Mouse (Mus musculus): ENCODE measurements around the gene Eef1b2. TPM values are rescaled to one million over a fixed set of nuclear protein-coding genes. Genes with fewer than 3 reads are reported as not detected.
"Not testable (repeated sequence)": the region's sequence is repeated elsewhere in the genome, so short reads cannot be mapped to it uniquely, and the experiment has no call there.

Gene Eef1b2
- total RNA-seq (2021), result 100 to 1,000 TPM; 390 to 404 TPM
- long read RNA-seq, experiment 1, transcript Eef1b2-204 (6 exons, 1,939 nt), result major isoform, 69 of 71 reads
- long read RNA-seq, experiment 1, partial matches to known transcripts, result 0 of 71 reads
- long read RNA-seq, experiment 1, other reads (novel, unspliced or antisense), result 1 of 71 reads
- long read RNA-seq, experiment 2, transcript Eef1b2-204 (6 exons, 1,939 nt), result major isoform, 121 of 132 reads
- long read RNA-seq, experiment 2, partial matches to known transcripts, result 5 of 132 reads
- long read RNA-seq, experiment 2, other reads (novel, unspliced or antisense), result 6 of 132 reads

DNA sequence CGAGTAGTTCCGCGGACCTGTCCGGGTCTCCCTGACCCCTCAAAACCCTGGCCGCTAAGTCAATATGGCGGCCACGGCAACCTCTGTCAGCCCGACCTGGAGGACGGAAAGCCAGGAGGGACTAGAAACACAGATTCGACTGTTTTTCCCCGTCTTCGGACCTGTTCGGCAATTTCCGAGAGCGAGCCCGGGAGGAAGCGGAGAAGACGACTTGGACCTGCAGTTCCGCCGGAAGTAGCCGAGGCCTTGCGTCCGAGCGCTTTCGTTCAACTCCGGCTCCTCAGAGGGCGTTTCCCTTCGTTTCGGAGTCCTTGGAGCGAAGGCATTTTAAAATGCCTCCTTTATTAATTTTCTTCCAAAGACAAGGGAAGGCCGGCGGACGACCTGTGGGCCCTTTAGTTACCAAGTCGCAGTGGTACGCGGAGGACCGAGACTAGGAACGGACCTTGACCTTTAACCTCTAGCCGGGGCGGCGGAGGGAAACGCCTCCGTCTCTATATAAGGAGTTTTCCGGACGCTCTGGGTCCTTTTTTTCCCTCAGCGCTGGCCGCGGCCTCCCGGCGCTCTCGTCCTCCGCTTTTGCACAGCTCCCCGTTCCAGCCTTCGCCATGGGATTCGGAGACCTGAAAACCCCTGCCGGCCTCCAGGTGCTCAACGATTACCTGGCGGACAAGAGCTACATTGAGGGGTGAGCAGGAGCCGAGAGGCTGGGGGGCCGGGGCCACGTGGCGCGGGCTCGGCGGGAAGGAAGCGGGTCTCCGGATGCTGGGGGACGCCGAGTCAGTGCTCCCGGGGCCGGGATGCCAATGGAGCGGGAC is at the start of gene Eef1b2, which contains the start of gene Ndufs1:
Gene Eef1b2 (plus strand): TSS at position 222 of the 818 bp plus-strand sequence.
Gene Ndufs1 (minus strand): TSS at position 230 of the 818 bp plus-strand sequence.
- peak; percentile 97 to 99 for DNase-seq (ENCODE audit: low spot score in 2 of 2)

DNA sequence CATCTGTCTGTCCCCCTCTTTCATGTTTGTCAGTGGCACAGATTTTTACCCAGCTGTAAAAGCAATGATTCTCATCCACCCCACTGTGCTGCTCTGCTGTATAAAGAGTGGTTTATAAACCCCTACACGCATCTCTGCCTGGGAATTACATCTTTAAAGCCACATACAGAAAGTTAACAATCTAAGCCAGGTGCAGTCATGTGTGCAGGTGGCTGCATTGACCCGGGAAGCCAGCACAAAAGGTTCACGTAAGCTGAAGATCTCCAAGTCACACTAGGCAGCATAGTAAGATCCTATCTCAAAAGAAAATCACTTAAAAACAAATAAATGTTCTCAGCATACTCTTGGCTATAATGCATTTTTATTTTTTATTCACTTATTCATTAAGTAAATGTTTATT is 47.4 kb upstream of the Eef1b2 start:
- no peak for DNase-seq (ENCODE audit: low spot score in 2 of 2)

DNA sequence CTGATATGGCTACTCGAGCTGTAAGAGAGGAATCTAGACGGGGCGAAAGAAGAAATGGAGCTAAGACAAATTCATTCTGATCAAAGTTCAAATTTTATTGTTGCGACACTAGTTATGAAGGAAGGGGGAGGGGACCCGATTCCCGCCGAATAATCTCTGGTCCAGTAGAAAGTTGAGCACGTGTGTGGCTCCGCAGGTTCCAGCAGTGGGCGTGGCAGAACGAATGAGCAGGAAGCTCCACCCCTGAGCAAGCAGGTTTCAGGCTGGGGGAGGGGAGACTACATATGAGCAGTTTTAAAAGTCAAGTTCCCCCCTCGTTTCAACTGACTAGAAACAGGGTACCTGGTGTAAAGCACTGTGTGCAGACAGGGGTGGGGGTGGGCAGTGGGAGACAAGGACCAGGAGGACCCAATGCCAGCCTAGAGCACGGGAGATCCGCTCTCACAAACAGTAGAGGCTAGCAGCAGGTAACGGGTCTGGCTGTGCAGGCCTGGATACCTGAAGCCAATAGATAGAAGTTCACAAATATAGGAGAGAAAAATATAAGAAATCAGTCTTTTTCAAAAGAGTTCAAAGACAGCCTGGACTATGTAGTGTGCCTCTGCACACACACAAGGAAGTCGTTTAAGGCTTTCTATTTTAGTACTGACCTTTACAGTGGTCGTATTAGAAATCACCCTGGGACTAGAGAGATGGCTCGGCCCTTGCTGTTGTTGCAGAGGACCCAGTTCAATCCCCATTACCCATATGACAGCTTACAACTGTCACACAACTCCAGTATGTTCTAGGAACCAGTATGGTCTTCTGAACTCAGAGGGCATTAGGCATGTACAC is 46.6 kb upstream of the Eef1b2 start:
- DNase-seq (ENCODE audit: low spot score in 2 of 2), result no peak

DNA sequence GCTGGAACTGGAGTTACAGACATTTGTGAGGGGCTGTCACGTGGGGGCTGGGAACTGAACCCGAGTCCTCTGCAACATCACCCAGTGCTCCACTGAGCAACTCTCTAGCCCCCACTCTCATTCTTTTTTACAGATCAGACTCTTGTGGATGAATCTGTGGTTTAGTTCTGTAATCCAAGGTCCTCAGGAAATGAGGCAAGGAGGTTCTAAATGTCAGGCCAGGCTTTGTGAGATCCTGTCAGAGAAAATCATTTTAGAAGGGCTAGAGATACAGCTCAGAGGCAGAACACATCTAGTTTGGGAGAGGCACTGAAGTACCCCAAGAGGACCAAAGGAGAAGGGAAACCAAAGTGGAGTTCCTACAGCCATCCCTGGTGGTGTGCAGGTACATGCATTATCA is 45.7 kb upstream of the Eef1b2 start:
- DNase-seq (ENCODE audit: low spot score in 2 of 2), result no peak

DNA sequence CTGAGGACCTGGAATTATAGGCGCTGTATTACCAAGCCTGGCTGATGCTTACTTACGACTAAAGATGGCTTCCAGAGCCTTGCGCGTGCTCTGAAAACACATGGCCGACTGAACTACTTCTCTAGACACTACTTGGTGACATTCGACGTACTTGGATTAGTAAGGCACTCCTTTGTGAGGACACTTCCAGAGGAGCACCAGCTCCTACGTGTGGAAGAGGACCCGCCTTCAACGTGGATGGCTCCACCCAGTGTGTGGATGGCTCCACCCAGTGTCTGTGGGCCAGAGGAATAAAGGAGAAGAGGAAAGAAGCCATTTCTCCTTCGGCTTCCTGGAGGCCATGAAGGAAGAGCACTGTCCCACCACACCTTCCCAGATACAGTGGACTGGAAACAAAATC is 44.9 kb upstream of the Eef1b2 start:
- DNase-seq (ENCODE audit: low spot score in 2 of 2), result no peak

DNA sequence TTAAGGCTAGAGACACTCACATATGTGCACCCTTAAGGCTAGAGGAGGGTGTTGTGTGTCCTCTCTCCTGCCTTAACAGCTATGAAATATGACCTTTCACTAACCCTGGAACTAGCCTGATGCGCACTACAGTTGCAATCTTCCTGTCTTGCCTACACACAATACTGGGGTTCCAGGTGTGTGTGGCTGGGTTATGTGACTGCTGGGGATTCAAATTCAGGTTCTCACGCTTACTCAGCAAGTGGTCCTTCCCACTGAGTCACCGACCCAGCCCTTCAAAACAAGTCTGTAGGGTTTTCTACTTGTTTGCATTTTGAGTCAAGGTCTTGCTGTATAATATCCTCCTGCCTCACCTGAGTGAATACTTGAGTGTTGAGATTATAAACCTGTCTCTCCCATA is 42.1 kb upstream of the Eef1b2 start:
- DNase-seq (ENCODE audit: low spot score in 2 of 2), result no peak

DNA sequence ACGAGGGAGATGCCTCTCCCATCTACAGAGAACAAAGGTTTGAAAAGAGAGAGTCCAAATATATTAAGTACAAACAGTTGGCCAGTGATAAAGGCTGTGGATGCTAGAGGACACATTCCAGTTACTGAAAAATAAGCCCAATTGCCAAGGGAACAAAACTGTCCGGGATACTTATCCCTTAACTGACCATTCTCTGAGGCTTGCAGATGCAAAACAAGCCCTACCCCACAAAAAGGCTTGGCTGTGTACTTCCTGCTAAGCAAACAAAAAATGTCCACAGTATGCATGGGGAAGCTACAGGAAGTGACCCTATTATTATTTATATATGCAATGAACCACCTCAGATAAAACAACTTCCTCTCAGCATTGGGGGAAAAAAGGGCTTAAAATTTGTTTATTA is 38.7 kb upstream of the Eef1b2 start:
- DNase-seq (ENCODE audit: low spot score in 2 of 2), result no peak

DNA sequence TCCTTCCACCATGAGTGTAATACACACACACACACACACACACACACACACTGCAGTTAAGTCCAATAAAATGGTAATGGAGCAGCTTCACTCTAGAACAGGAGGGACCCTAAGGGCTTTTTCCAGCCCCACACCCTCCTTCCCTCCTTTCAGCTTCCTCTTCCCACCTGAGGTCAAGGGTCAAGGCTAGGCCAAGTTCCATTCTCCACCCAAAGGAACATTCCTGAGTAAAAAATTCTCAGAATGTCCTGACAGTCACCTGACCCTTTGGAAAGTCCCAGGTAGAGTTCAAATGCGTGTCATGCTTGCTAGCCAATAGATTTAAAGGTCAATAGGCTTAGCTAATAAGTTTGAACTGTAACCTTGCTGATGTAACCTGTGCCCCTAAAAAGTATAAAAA is 38.0 kb upstream of the Eef1b2 start:
- DNase-seq (ENCODE audit: low spot score in 2 of 2), result not testable (repeated sequence)

DNA sequence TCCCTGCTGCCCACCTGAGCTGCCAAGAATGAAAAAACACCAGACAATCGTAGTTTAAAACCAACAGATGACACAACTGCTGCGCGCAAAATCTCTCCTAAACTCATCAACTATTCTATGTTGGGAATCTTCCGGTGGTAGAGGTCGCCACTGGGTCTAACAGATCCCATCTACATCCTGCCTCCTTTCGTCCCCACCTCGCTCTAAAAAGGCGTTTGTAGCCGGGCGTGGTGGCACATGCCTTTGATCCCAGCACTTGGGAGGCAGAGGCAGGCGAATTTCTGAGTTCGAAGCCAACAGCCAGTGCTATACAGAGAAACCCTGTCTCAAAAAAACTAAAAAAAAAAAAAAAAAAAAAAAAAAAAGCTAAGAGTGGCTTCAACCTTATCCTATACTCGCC is 36.4 kb upstream of the Eef1b2 start:
- no peak for DNase-seq (ENCODE audit: low spot score in 2 of 2)

DNA sequence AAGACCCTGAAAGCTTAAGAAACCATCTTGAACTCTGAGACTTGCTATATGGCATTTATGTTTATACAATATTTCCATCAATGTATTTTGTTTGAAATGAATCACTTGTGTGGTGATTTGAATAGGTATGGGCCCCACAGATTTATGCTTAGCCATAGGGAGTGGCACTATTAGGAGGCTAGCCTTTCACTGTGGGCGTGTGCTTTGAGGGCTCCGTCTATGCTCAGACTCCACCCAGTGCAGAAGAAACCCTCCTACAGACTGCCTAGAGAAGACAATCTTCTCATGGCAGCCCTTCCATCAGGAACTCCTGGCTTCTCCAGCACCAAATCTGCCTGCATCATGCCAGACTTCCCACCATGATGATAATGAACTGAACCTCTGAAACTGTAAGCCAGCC is 8.0 kb upstream of the Eef1b2 start:
- no peak for DNase-seq (ENCODE audit: low spot score in 2 of 2)

DNA sequence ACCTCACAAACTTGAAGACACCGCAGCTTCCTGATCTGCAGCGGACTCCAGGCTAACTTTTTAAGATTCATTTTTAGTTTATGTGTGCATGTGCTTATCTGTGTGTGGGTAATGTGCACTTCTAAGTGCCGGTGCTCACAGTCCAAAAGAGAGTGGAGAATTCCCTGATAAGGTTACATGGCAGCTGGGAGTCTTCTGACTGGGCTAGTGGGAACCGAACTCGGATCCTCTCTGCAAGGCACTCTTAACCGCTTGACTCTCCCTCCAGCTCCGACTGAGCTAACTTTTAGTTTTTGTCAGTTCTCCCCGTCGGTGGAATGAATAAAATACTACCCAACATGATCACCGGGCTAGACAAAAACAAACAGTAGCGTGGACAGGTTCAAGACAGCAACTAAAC is 772 bp upstream of the Eef1b2 start:
- no peak for DNase-seq (ENCODE audit: low spot score in 2 of 2)

DNA sequence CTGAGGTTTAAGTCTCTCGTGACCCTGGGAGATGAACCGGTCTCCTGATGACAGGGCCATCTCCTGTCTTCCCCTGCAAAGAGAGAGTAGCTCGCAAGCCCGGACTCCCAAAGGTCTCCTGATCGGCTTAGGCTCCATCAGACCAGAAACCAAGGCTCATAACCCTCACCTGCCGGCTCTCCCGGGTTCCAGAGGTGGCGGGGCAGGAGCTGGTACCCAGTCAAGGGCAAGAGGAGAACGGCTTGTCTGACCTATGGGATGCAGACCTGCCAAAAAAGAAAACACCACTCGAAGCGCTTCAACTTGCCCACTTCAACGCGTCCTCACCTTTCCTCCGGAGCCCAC is 394 bp upstream of the Eef1b2 start:
- no peak for DNase-seq (ENCODE audit: low spot score in 2 of 2)

DNA sequence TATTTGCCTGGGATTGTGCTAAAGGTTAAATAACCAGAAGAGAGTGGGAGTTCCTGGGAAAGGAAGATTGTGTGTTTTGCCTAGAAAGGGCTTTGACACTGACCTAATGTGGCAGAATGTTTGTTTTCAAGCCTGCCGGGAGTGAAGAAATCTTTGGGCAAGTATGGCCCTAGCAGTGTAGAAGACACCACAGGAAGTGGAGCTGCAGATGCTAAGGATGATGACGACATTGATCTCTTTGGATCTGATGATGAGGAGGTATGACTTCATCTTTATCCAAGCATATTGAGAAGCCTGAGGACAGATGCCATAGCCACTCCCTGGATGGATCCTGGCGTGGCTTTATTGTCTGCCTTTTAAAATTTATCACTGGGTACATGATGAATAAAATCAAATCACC is 1.7 kb downstream of the Eef1b2 start:
- no peak for DNase-seq (ENCODE audit: low spot score in 2 of 2)

DNA sequence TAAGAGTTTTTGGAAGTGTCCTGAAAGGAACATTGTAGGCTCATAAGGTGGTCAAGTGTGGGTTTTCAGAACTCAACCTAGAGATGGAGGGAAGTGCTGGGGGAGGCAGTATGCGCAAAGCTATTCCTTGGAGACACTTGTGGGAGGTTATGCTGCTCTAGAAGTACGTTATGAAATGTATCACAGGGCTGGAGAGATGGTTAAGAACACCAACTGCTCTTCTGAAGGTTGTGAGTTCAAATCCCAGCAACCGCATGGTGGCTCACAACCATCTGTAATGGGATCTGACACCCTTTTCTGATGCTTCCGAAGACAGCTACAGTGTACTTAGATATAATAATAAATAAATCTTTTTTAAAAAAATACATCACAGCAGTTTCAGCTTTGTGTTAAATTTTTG is 3.5 kb downstream of the Eef1b2 start:
- DNase-seq (ENCODE audit: low spot score in 2 of 2), result no peak

DNA sequence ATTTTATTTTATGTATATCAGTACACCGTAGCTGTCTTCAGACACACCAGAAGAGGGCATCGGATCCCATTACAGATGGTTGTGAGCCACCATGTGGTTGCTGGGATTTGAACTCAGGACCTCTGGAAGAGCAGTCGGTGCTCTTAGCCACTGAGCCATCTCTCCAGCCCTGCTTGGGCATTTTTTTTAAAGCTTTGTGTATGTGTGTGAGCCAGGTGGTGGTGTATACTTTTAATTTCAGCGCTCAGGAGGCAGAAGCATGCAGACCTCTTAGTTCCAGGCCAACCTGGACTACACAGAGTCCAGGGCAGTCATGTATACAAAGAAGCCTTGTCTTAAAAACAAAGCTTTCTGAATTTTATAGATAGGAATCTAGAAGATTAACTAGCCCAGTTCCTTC is 4.0 kb downstream of the Eef1b2 start:
- not testable (repeated sequence) for DNase-seq (ENCODE audit: low spot score in 2 of 2)

DNA sequence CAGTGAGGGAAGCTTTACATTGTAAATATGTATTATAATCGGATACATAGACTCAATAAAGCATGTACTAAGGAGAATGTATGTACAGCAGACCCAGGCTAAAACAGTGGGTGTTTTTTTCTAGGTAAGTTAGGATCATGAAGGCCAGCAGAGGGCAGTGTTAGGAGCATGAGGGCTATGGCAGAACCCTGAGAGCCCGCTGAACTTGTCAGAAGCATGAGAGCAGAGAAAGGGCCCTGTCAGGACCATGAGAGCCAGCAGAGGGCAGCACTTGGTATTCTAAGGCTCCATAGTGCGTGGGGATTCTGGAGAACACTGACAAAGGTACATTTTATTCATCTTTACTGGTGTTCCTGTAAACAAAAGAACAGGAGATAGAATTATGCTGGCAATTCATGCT is 4.4 kb downstream of the Eef1b2 start:
- DNase-seq (ENCODE audit: low spot score in 2 of 2), result peak; percentile 90 to 94

DNA sequence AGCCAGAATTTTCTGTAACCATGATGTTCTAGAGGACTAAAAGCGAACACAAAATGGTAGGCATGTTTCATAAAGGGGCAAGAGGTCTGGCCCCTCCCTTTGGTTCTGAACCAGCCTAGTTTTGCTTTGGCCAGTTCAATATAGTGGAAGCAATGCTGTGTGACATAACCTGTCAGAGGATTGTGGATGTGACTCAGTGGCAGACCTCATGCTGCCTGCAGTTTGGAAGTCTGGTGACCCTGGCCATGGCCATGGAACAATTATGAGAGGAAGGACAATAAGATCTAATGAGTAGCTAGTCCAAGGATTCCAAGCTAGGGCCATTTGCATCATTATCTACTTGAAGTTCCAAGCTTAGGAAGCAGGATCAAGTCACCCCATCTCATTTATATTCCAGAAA is 4.9 kb downstream of the Eef1b2 start:
- no peak for DNase-seq (ENCODE audit: low spot score in 2 of 2)

DNA sequence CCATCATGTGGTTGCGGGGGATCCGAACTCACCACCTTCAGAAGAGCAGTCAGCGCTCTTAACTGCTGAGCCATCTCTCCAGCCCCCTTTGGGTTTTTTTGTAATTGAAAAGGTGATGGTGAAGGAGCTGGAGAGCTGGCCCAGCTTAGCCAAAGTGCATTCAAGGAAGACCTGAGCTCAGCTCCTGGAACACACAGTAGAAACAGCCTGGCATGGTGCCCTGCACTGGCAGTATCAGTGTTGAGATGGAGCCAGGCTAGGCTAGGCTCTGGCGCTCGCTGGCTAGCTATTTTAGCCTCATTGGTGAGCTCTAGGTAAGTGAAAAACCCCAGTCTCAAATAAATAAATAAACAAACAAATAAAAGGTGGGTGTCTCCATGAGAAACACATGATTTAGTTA is 5.6 kb downstream of the Eef1b2 start:
- DNase-seq (ENCODE audit: low spot score in 2 of 2), result peak in 1 of 2 experiments; percentile 70

DNA sequence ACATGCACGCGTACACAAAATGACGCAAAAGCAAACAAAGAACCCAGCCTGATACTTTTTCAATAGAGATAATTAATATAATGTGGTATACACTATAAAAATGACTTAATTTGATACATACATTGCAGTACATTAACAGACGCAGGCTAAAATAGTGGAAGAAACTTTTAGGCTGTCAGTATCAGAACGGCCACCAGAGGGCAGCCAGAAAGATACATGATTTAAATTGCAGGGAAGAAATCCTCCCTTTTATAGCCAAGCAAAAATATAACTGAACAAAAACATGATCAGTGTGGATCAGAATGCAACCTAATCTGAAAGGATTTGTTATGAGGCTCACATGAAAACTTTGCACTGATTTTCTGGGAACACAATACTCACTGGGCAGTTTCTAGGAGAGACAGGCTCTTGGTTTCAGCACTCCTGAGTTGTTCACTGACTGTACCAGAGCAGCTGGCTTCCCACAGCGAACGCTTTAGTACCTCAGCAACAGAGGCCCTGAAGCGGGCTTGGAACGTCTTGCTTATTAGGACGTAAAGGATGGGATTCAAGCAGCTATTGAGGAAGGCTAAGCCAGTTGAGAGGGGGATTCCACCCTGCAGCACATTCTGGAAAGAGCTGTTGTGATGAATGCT is 6.1 kb downstream of the Eef1b2 start:
- peak; percentile 53 to 75 for DNase-seq (ENCODE audit: low spot score in 2 of 2)

DNA sequence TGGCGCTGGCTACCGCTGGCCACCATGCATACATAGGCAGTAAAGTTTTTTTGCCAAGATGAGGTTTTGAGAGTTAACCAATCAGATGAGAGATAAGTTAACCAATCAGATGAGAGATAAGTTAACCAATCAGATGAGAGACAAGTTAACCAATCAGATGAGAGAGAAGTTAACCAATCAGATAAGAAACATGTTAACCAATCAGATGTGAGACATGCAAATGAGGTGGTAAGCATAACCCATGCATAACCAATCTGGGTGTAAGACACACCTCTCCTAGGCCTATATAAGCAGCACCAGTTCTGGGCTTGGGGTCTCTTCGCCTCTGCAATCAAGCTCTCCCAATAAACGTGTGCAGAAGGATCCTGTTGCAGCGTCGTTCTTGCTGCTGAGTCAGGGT is 8.8 kb downstream of the Eef1b2 start:
- not testable (repeated sequence) for DNase-seq (ENCODE audit: low spot score in 2 of 2)

DNA sequence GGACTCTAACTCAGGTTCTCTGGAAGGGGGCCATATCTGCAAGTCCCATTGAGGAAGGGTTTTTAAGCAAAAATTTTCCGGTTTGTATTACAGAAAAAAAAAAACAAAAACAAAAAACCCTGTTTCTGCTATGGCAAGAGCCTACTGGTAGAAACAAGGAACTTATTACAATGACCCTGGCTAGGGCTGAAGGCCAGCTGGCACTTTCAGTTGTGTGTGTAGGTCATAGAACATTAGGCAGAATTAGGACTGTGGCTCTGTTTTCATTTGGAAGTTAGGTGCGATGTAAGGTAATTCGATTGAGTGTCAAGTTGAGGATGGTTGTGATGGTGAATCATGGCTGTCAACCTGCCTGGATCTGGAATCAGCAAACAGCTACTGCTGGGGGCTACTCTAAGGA is 11.9 kb downstream of the Eef1b2 start:
- DNase-seq (ENCODE audit: low spot score in 2 of 2), result no peak
